Mouse (Mus musculus) inflammation-experienced regulatory T-cells, adult 6 months (primary cell): ENCODE data around the gene Oxsm. TPM values are rescaled to one million over a fixed set of nuclear protein-coding genes. Genes with fewer than 3 reads are reported as not detected.

Source experiments
- ATAC-seq: one replicate; pipeline ENCODE4 v1.8.0; 2017
- polyA plus RNA-seq, 3 experiments: library from polyadenylated mRNA; unstranded; fragments of 100-300 nt; shearing (Covaris generic); gene quantifications; one replicate each; pipeline ENCODE4 v1.2.1; 2017

The Oxsm gene
- polyA plus RNA-seq, result 1 to 10 TPM; 4.4 to 6.8 (median 5.6) TPM

- peak; percentile 81 for ATAC-seq
Observed at GRCm38 (mm10) chr14:16249171-16249874, at the start of gene Oxsm, which contains the start of gene Ngly1. Gene Oxsm, minus strand, starts transcription at chr14:16249808. Gene Ngly1, plus strand, starts transcription at chr14:16249280.

- ATAC-seq, result no peak
Observed at GRCm38 (mm10) chr14:16296816-16297468, 47.3 kb upstream of the Oxsm start.

- ATAC-seq, result peak; percentile 54
Observed at GRCm38 (mm10) chr14:16293921-16294320, 44.3 kb upstream of the Oxsm start.

- no peak for ATAC-seq
Observed at GRCm38 (mm10) chr14:16293015-16293414, 43.4 kb upstream of the Oxsm start.

- ATAC-seq, result no peak
Observed at GRCm38 (mm10) chr14:16292371-16292770, 42.8 kb upstream of the Oxsm start.

- ATAC-seq, result no peak
Observed at GRCm38 (mm10) chr14:16283966-16284365, 34.4 kb upstream of the Oxsm start.

- ATAC-seq, result no peak
Observed at GRCm38 (mm10) chr14:16279196-16279595, 29.6 kb upstream of the Oxsm start.

GRCm38 (mm10) chr14:16273677-16274076 is 24.1 kb upstream of the Oxsm start:
- ATAC-seq, result no peak

GRCm38 (mm10) chr14:16269776-16270175 is 20.2 kb upstream of the Oxsm start:
- ATAC-seq, result peak; percentile 78

- ATAC-seq, result peak; percentile 67
Observed at GRCm38 (mm10) chr14:16267028-16267427, 17.4 kb upstream of the Oxsm start.

GRCm38 (mm10) chr14:16261869-16262268 is 12.3 kb upstream of the Oxsm start:
- ATAC-seq, result peak; percentile 65

- no peak for ATAC-seq
Observed at GRCm38 (mm10) chr14:16260541-16260940, 10.9 kb upstream of the Oxsm start.

GRCm38 (mm10) chr14:16256209-16256608 is 6.6 kb upstream of the Oxsm start:
- peak; percentile 89 for ATAC-seq

- ATAC-seq, result peak; percentile 10
Observed at GRCm38 (mm10) chr14:16255745-16256144, 6.1 kb upstream of the Oxsm start.

- ATAC-seq, result no peak
Observed at GRCm38 (mm10) chr14:16250099-16250498, 491 bp upstream of the Oxsm start.

GRCm38 (mm10) chr14:16248603-16249157 is 928 bp downstream of the Oxsm start:
- ATAC-seq, result no peak

- ATAC-seq, result no peak
Observed at GRCm38 (mm10) chr14:16248135-16248534, 1.5 kb downstream of the Oxsm start.

GRCm38 (mm10) chr14:16246340-16246912 is 3.2 kb downstream of the Oxsm start:
- ATAC-seq, result no peak

- no peak for ATAC-seq
Observed at GRCm38 (mm10) chr14:16245127-16245526, 4.5 kb downstream of the Oxsm start.

GRCm38 (mm10) chr14:16244370-16244769 is 5.2 kb downstream of the Oxsm start:
- no peak for ATAC-seq

GRCm38 (mm10) chr14:16243603-16244209 is 5.9 kb downstream of the Oxsm start:
- ATAC-seq, result peak; percentile 23

GRCm38 (mm10) chr14:16242947-16243602 is 6.5 kb downstream of the Oxsm start:
- peak; percentile 91 for ATAC-seq
